In genomic region chr7:79171782-79172181, GRCm38 (mm10) we compare ENCODE assay signal across 17 mouse cellular contexts. TPM values are rescaled to one million over a fixed set of nuclear protein-coding genes. Genes with fewer than 3 reads are reported as not detected.
"Had no signal": no experiment of that assay in that cellular context is flagged by ENCODE, and none has a peak within 500 bp of the region (broad histone marks: within the 10 kb centered on the region; RNA-seq: fewer than 3 reads in every experiment).

No protein-coding gene starts in this region.

- H3K27ac ChIP-seq: layer of hippocampus, adult 2 months; midbrain, embryonic 15.5 days; neural tube, embryonic 12.5 days had no signal

- H3K4me2 ChIP-seq: midbrain, embryonic 11.5 days; midbrain, embryonic 15.5 days; neural tube, embryonic 12.5 days had no signal

- ATAC-seq: hindbrain, embryonic 16.5 days; inflammation-experienced regulatory T-cells, adult 6 months; lung, postnatal 0 days; midbrain, embryonic 15.5 days had no signal

- H3K27me3 ChIP-seq: midbrain, embryonic 15.5 days had no signal

- H3K4me1 ChIP-seq: midbrain, embryonic 15.5 days; neural tube, embryonic 12.5 days had no signal

- H3K4me3 ChIP-seq: layer of hippocampus, adult 2 months; midbrain, embryonic 15.5 days; neural tube, embryonic 12.5 days had no signal

- H3K9ac ChIP-seq: midbrain, embryonic 15.5 days; neural tube, embryonic 12.5 days had no signal

- H3K9me3 ChIP-seq: midbrain, embryonic 15.5 days; neural tube, embryonic 12.5 days had no signal

- H3K36me3 ChIP-seq: midbrain, embryonic 15.5 days; neural tube, embryonic 12.5 days had no signal

- DNase-seq: kidney, adult 18-20 months; kidney, postnatal 10 days; kidney, postnatal 4 days; lung, adult 2 months; lung, postnatal 36 days; thymus, adult 2 months; thymus, postnatal 25 days had no signal

RNA-seq across cellular contexts. Expression of gene Hapln3, which starts 41.0 kb away (rescaled TPM):
- total RNA-seq: megakaryocyte, adult 5-6 weeks; monocyte, adult 5-6 weeks; neutrophil, adult 5-6 weeks had no signal
- polyA plus RNA-seq: inflammation-experienced regulatory T-cells, adult 6 months had no signal
